Mouse (Mus musculus): ENCODE data around the gene Prkd3.

The Prkd3 gene

GRCm38 (mm10) chr17:79020208-79020983 is at the start of gene Prkd3:
Prkd3 (minus strand) TSS chr17:79020816.
- DNase-seq: peak; percentile 65

DNA sequence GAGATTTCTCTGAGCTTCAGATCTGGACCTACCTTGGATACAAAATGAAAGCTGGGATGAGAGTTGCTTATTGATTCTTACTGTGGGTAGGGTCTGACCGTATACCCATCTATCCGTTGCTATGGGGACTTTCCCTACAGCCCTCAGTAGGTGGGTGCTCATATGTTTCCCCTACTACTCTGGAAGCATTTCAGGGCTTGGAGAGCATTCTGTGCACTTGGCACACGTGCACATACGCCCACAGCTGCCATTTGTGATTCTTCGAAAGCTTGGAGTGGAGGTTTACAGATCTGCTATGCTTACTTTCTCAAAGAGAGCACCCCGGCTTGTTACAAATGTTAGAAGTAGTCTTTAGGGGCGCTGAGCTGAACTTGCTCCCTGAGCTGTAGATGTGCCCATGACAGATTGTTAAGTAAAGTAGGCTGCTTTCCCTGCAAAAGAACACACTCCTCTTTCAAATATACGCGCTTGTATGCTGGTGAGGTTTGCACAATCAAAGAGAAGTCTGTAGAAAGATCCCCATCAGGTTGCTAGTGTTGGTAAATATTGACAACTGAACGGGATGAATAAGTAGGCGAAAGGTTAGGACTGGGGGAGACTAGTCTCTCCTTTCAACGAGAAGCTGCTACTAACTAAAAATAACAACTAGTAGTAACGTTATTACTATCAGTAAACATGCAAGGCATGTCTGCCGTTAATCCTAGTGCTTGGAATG is 49.3 kb upstream of the Prkd3 start:
- DNase-seq: no peak

- no peak for DNase-seq
These were observed 48.4 kb upstream of the Prkd3 start for GRCm38 (mm10) chr17:79069019-79069418.

DNA sequence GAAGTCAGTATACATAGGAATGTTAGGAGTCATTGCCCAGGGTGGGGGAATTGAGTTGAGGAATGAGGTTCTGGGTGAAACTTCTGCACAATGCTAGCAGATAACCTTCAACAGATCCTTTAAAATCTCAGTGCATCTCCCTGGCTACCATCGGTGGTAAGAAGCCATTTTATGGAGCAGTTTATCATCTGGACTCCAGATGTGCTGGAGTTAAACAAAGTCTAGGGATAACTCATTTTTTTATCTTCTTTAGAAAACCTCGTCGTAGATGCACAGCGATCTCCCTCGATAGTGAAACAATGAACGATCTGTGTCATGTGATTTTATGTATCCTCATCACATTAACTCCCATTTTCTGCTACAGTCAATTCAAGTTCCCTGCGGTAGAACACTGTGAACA is 48.0 kb upstream of the Prkd3 start:
- DNase-seq: no peak

DNA sequence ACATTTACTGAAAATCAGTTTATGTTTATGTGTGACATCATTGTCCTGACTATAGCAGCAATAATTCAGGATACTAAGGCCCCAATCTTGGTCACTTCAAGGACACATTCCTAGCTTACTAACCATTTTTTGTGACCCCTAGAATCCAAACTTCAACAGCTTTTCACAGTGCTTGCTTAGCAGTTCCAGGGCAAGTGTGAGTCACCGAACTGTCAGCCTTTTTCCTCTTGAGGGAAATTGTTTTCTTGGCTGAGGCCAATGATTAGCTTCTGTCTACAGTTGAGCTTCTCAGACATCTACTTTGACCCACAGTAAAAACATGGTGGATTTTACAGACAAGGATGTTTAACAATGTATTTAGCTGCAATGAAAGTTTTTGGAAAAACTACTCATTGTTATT is 43.6 kb upstream of the Prkd3 start:
- no peak for DNase-seq

GRCm38 (mm10) chr17:79060221-79060620 is 39.6 kb upstream of the Prkd3 start:
- DNase-seq: no peak

- DNase-seq: no peak
These were observed 37.7 kb upstream of the Prkd3 start for GRCm38 (mm10) chr17:79058271-79058670.

GRCm38 (mm10) chr17:79052088-79052812 is 31.6 kb upstream of the Prkd3 start:
- peak; percentile 70 for DNase-seq

DNA sequence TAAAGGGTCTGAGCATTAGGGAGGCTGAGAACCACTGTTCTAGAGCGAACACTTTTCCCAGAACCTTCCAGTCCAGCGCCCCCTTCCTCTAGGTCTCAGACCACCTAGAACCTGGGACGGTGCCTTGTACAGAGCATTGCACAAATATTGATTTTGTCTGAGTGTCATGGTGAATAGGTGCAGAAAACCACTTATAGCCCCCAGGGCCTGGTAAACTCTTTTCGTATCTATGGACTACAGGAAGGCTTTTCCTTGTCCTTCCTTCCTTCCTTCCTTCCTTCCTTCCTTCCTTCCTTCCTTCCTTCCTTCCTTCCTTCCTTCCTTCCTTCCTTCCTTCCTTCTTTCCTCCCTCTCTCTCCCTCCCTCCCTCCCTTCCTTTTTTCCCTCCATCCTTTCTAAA is 31.0 kb upstream of the Prkd3 start, which contains the start of gene Qpct:
TSS of gene Qpct (plus strand) at position 301 of the 400 bp plus-strand sequence.
- DNase-seq: no peak

GRCm38 (mm10) chr17:79043705-79044104 is 23.1 kb upstream of the Prkd3 start:
- no peak for DNase-seq

GRCm38 (mm10) chr17:79039660-79040059 is 19.0 kb upstream of the Prkd3 start:
- DNase-seq: no peak

GRCm38 (mm10) chr17:79032782-79033181 is 12.2 kb upstream of the Prkd3 start:
- DNase-seq: no peak

DNA sequence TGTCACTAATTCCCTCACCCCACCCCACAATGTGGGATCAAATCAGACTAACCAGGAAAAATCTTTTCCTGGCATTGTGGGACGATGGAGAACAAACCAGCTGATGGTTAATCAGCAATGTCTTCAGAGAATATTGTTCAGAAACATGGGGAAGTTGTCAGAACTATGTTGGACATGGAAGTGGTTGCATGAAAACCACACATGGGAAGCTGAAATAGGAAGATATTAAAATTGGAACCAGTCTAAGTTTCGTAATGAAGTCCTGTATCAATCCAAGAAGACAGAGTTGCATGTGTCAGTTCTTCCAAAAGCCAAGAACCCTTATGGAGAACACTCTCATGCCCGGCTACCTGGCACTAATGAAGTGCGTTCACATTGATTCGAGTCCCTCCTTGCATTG is 11.0 kb upstream of the Prkd3 start:
- no peak for DNase-seq

DNA sequence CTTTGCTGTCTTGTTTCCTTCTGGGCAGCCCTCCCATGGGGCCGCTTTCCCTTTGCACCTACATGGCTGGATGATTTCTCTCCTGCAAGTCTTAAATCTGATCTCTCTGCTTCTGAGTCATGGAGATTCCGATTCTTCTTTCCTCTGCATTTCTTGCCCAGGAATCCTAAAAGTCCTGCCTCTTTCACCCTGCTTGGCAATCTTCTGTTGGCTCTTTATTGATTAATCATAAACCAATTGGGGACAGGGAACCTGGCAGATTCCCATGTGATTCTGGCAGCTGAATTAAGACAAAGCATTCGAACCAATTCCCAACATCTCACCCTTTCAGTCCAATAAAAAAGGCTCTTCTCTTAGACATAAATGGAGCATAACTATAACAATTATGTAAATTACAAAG is 8.6 kb upstream of the Prkd3 start:
- DNase-seq: no peak

GRCm38 (mm10) chr17:79024544-79024943 is 3.9 kb upstream of the Prkd3 start:
- DNase-seq: no peak

DNA sequence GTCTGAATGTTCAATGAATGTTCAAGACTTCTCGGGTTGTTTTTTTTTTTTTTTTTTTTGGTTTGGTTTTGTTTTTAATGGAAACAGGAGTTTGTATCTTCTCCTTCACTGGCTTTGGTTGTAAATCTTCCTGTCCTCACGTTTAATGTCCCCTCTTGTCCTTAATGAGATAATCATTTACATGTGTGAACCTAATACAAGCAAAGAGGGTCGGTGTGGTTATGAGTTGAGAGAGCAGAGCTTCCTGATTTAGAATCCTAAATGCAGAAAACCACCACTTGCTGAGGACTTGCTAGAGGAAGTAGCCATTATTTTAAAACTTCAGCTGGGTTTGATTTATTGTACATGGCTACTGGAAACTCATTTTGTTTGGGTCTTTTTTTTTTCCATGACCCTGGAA is 2.1 kb upstream of the Prkd3 start:
- no peak for DNase-seq

DNA sequence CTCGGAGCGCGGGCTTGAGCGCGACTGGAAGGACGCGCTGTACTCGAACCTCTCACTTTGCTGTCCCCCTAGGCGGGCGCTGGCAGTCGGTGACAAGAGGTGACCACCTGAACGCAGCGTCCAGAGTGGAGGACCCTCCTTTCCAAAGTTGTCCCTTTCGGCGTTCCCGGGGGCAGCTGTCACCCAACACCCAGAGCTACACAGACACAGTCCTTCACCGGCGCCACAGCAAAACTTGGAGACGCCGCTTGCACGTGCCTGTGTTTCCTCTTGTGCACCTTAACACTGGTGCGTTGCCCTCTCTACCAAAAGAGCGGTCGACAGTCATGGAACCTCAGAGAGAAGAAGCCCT is 344 bp upstream of the Prkd3 start:
- no peak for DNase-seq

DNA sequence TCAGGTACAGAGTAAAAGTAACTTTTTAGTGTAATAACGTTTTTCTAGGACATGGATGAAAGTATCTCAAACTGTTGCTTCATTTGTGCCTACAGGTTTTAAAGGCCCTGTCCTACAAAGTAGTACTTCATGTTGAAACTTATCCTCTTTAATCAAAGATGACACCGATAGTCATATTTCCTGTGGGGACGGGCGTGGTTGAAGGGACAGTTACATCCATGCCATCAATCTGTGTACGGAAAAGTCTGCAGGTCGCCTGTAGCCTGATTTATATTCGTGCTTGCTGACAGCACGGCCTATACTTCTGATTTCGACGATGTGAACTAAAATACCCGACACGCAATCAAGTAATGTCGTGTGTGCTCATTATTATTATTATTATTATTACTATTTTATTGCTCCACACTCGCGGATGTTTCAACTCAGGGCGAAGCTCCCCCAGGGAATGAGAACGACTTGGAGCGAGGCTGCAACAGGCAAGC is 849 bp downstream of the Prkd3 start:
- no peak for DNase-seq

GRCm38 (mm10) chr17:79018422-79018821 is 2.2 kb downstream of the Prkd3 start:
- DNase-seq: no peak

DNA sequence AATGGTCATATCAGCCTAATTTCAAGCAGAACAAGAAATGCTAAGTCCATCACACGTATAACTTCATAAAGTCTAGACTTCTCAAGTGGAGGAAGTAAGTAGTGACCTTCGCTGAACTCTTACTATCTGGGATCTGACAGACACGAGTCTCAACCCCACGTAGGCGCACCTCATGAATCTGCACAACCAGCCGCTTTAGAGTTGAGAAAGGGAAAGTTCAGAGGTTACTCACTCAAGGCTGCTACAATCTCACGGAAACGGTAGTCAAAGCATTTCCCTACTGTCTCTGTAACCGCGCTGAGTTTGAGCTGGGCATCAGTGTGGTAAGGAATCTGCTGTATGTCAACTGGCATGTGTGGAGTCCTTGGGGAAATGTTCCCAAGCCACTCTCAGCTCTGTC is 4.8 kb downstream of the Prkd3 start:
- no peak for DNase-seq

DNA sequence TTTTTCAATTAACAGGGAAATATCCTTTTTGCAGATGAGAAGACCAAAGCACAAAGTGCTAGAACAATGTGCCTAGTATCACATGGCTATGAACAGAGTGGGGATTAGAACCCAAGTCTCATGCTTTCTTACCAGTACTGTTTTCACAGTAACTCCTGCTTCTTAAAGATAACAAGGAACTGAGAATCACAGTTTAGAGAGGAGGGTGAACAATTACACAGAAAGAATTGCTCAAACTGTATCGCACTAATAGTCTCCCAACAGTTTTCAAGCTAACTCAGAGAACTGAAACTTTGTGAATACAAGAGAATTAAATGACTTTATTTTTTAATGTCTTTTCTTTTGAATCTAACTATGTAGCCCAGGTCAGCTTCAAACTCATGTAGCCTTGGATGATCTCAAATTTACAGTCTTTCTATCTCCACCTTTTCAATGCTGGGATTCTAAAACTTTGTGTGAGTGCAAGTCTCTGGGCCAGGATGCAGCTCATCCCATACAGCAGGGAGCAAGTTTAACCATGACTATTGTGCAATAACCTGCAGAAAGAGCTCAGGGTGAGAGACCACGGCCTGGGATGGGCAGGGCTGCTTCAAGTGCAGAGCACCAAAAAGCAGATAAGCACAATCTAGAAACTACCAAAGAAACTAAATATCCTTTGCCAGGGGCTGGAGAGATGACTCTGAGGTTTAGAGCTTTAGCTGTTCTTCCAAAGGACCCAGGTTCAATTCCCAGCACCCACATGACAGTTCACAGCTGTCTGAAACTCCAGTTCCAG is 5.5 kb downstream of the Prkd3 start:
- no peak for DNase-seq

- DNase-seq: no peak
These were observed 7.0 kb downstream of the Prkd3 start for GRCm38 (mm10) chr17:79013625-79014024.

DNA sequence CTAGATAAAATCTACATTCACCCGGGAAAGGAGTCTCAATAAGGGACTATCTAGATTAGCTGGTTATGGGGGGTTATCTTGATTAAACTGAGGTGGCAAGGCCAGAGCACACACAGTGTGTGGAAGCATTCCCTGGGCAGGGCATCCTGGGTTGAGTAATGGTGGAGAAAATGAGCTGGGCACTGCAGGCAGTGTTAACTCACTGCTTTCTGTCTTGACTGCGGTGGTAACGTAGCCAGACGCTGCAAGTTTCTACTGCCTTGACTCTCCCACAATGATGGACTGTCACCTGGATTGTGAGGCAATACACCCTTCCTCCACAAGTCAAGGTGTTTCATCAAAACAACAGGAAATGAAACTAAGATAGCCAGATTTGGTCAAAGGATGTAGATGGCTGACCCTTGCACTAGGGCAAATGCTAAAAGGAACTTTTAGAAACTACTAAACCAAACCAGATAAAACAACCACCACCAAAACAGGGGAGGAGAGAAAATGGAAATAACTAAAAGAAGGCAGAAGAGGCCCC is 20.8 kb downstream of the Prkd3 start:
- DNase-seq: no peak

Measured in lung, postnatal 14 days (tissue).